Mouse (Mus musculus): ENCODE measurements at regions not wholly inside any gene's neighbourhood (a gene's known extent, or its start where the extent isn't known, plus 50 kb on each side); places are given as distances from the start of the nearest gene placed in this dataset.

- no peak for TF ChIP-seq CTCF (IDR thresholded peaks at IDR 0.05; ENCODE audit: low read depth)
- Histone ChIP-seq H3K4me1 (ENCODE audit: control insufficient read depth, insufficient read depth) (peaks cover 3% of the 10 kb centered on the region; the same call in 1 of the 2 replicates), H3K27ac (ENCODE audit: low read depth) (no peak overlapping the region), H3K9ac (replicated peaks; ENCODE audit: low read depth, low read length) (no peak overlapping the region), H3K36me3 (replicated peaks; ENCODE audit: control insufficient read depth, insufficient read depth, low read length) (no peaks in the 10 kb centered on the region), H3K9me3 (replicated peaks; ENCODE audit: control insufficient read depth, low read length) (no peaks in the 10 kb centered on the region), H3K4me2 (ENCODE audit: low read depth, low read length) (no peak overlapping the region), H3K27me3 (ENCODE audit: control insufficient read depth, insufficient read depth, low read length) (no peaks in the 10 kb centered on the region), H3K4me3 (ENCODE audit: low read depth, low read length) (no peak overlapping the region)
- DNase-seq (ENCODE audit: low spot score) (no peak), ATAC-seq (ENCODE audit: insufficient read depth, low read depth) (no peak)
- 78% methylated on average over 5 of the region's 5 CpGs for WGBS
Observed at GRCm38 (mm10) chr2:45346358-45346757, 229.2 kb upstream of the Zeb2 start.

- Histone ChIP-seq H3K9me3 (replicated peaks; ENCODE audit: control insufficient read depth, low read length) (0 out of 2 replicates have a peak, but pooled peaks cover 3% of the 10 kb centered on the region), H3K4me2 (ENCODE audit: low read depth, low read length) (no peak overlapping the region), H3K27ac (ENCODE audit: low read depth) (no peak overlapping the region), H3K9ac (replicated peaks; ENCODE audit: low read depth, low read length) (no peak overlapping the region), H3K27me3 (ENCODE audit: control insufficient read depth, insufficient read depth, low read length) (no peaks in the 10 kb centered on the region), H3K4me1 (ENCODE audit: control insufficient read depth, insufficient read depth) (no peaks in the 10 kb centered on the region), H3K4me3 (ENCODE audit: low read depth, low read length) (no peak overlapping the region), H3K36me3 (replicated peaks; ENCODE audit: control insufficient read depth, insufficient read depth, low read length) (no peaks in the 10 kb centered on the region)
- 53% methylated on average over 1 of the region's 1 CpGs for WGBS
- DNase-seq (ENCODE audit: low spot score) (no peak), ATAC-seq (ENCODE audit: insufficient read depth, low read depth) (no peak)
- no peak for TF ChIP-seq EP300 (IDR thresholded peaks at IDR 0.05; ENCODE audit: low read depth)
- TF ChIP-seq CTCF (IDR thresholded peaks at IDR 0.05; ENCODE audit: low read depth): no peak
Observed at GRCm38 (mm10) chr2:45339866-45340265, 222.7 kb upstream of the Zeb2 start.

GRCm38 (mm10) chr2:45338809-45339208, 221.6 kb upstream of the Zeb2 start:
- Histone ChIP-seq H3K4me1 (ENCODE audit: control insufficient read depth, insufficient read depth) (no peaks in the 10 kb centered on the region), H3K27ac (ENCODE audit: low read depth) (no peak overlapping the region), H3K27me3 (ENCODE audit: control insufficient read depth, insufficient read depth, low read length) (no peaks in the 10 kb centered on the region), H3K9me3 (replicated peaks; ENCODE audit: control insufficient read depth, low read length) (0 out of 2 replicates have a peak, but pooled peaks cover 3% of the 10 kb centered on the region), H3K4me3 (ENCODE audit: low read depth, low read length) (no peak overlapping the region), H3K9ac (replicated peaks; ENCODE audit: low read depth, low read length) (no peak overlapping the region), H3K36me3 (replicated peaks; ENCODE audit: control insufficient read depth, insufficient read depth, low read length) (no peaks in the 10 kb centered on the region), H3K4me2 (ENCODE audit: low read depth, low read length) (no peak overlapping the region)
- ATAC-seq (ENCODE audit: insufficient read depth, low read depth): no peak
- TF ChIP-seq CTCF (IDR thresholded peaks at IDR 0.05; ENCODE audit: low read depth) (no peak), EP300 (IDR thresholded peaks at IDR 0.05; ENCODE audit: low read depth) (no peak)
- no peak for DNase-seq (ENCODE audit: low spot score)

GRCm38 (mm10) chr2:45316945-45317565, 199.9 kb upstream of the Zeb2 start:
- Histone ChIP-seq H3K9me3 (replicated peaks; ENCODE audit: control insufficient read depth, low read length) (no peaks in the 10 kb centered on the region), H3K4me3 (ENCODE audit: low read depth, low read length) (no peak overlapping the region), H3K27ac (ENCODE audit: low read depth) (no peak overlapping the region), H3K36me3 (replicated peaks; ENCODE audit: control insufficient read depth, insufficient read depth, low read length) (no peaks in the 10 kb centered on the region), H3K27me3 (ENCODE audit: control insufficient read depth, insufficient read depth, low read length) (no peaks in the 10 kb centered on the region), H3K4me2 (ENCODE audit: low read depth, low read length) (no peak overlapping the region), H3K4me1 (ENCODE audit: control insufficient read depth, insufficient read depth) (no peaks in the 10 kb centered on the region), H3K9ac (replicated peaks; ENCODE audit: low read depth, low read length) (no peak overlapping the region)
- ATAC-seq (ENCODE audit: insufficient read depth, low read depth) (no peak), DNase-seq (ENCODE audit: low spot score) (no peak)
- TF ChIP-seq CTCF (IDR thresholded peaks at IDR 0.05; ENCODE audit: low read depth) (no peak), EP300 (IDR thresholded peaks at IDR 0.05; ENCODE audit: low read depth) (no peak)
- 83% methylated on average over 4 of the region's 4 CpGs for WGBS

GRCm38 (mm10) chr2:45287530-45288009, 170.4 kb upstream of the Zeb2 start:
- Histone ChIP-seq H3K9me3 (replicated peaks; ENCODE audit: control insufficient read depth, low read length) (no peaks in the 10 kb centered on the region), H3K4me1 (ENCODE audit: control insufficient read depth, insufficient read depth) (peaks cover 12% of the 10 kb centered on the region; the same call in 1 of the 2 replicates), H3K4me3 (ENCODE audit: low read depth, low read length) (no peak overlapping the region), H3K27me3 (ENCODE audit: control insufficient read depth, insufficient read depth, low read length) (no peaks in the 10 kb centered on the region), H3K27ac (ENCODE audit: low read depth) (no peak overlapping the region), H3K36me3 (replicated peaks; ENCODE audit: control insufficient read depth, insufficient read depth, low read length) (no peaks in the 10 kb centered on the region), H3K9ac (replicated peaks; ENCODE audit: low read depth, low read length) (no peak overlapping the region), H3K4me2 (ENCODE audit: low read depth, low read length) (no peak overlapping the region)
- 82% methylated on average over 7 of the region's 7 CpGs for WGBS
- no peak for ATAC-seq (ENCODE audit: insufficient read depth, low read depth)
- DNase-seq (ENCODE audit: low spot score): no peak
- TF ChIP-seq CTCF (IDR thresholded peaks at IDR 0.05; ENCODE audit: low read depth): no peak
- TF ChIP-seq EP300 (IDR thresholded peaks at IDR 0.05; ENCODE audit: low read depth): no peak

- no peak for ATAC-seq (ENCODE audit: insufficient read depth, low read depth)
- TF ChIP-seq EP300 (IDR thresholded peaks at IDR 0.05; ENCODE audit: low read depth) (no peak), CTCF (IDR thresholded peaks at IDR 0.05; ENCODE audit: low read depth) (no peak)
- peak overlapping the region; percentile 30; the same call in 1 of the 2 replicates for H3K27ac ChIP-seq (ENCODE audit: low read depth)
Observed at GRCm38 (mm10) chr2:45283811-45284210, 166.6 kb upstream of the Zeb2 start.

More at GRCm38 (mm10) chr2:45283811-45284210, 166.6 kb upstream of the Zeb2 start:
- no peak for DNase-seq (ENCODE audit: low spot score)
- Histone ChIP-seq H3K9ac (replicated peaks; ENCODE audit: low read depth, low read length) (no peak overlapping the region), H3K27me3 (ENCODE audit: control insufficient read depth, insufficient read depth, low read length) (no peaks in the 10 kb centered on the region), H3K4me3 (ENCODE audit: low read depth, low read length) (no peak overlapping the region), H3K9me3 (replicated peaks; ENCODE audit: control insufficient read depth, low read length) (no peaks in the 10 kb centered on the region), H3K36me3 (replicated peaks; ENCODE audit: control insufficient read depth, insufficient read depth, low read length) (no peaks in the 10 kb centered on the region), H3K4me2 (ENCODE audit: low read depth, low read length) (no peak overlapping the region), H3K4me1 (ENCODE audit: control insufficient read depth, insufficient read depth) (peaks cover 12% of the 10 kb centered on the region; the same call in 1 of the 2 replicates)
